Mouse (Mus musculus) heart, postnatal 0 days (tissue): ENCODE measurements around the gene Flvcr2. TPM values are rescaled to one million over a fixed set of nuclear protein-coding genes. Genes with fewer than 3 reads are reported as not detected.

ENCODE experiments used
- ATAC-seq: fragments of 200-750 bp; cut with Nextera tagmentation; 2 replicates; pipeline ENCODE4 v1.8.0; 2017; ENCODE audit warnings: low read depth, moderate number of reproducible peaks, moderate library complexity; ENCODE audit not compliant: insufficient read depth
- DNase-seq: peaks from one replicate; pipeline ENCODE4 v3.0.0-alpha.2; 2016; ENCODE audit warnings: low spot score
- H3K27ac ChIP-seq: fragments of 300-500 bp; sonication (generic); 2 replicates; pipeline ENCODE4 v1.5.1; 2014; ENCODE audit warnings: low read depth, mild to moderate bottlenecking
- H3K27me3 ChIP-seq: fragments of 300-500 bp; sonication (generic); 2 replicates; pipeline ENCODE4 v1.6.1; 2014; ENCODE audit warnings: low read length, mixed read lengths; ENCODE audit not compliant: control insufficient read depth, insufficient read depth
- H3K36me3 ChIP-seq: fragments of 300-500 bp; sonication (generic); replicated peaks from 2 replicates; pipeline ENCODE4 v1.6.1; 2014; ENCODE audit warnings: low read length, mixed read lengths; ENCODE audit not compliant: control insufficient read depth, insufficient read depth
- H3K4me1 ChIP-seq: fragments of 300-500 bp; sonication (generic); 2 replicates; pipeline ENCODE4 v1.6.1; 2014; ENCODE audit warnings: antibody characterized with exemption; ENCODE audit not compliant: control insufficient read depth, insufficient read depth
- H3K4me2 ChIP-seq: fragments of 300-500 bp; sonication (generic); 2 replicates; pipeline ENCODE4 v1.6.1; 2014; ENCODE audit warnings: low read depth, mild to moderate bottlenecking, low read length, moderate library complexity
- H3K4me3 ChIP-seq: fragments of 300-500 bp; sonication (generic); 2 replicates; pipeline ENCODE4 v1.5.1; 2014; ENCODE audit warnings: low read depth, low read length
- H3K9ac ChIP-seq: fragments of 300-500 bp; sonication (generic); replicated peaks from 2 replicates; pipeline ENCODE4 v1.6.1; 2014; ENCODE audit warnings: low read depth, low read length, mixed read lengths
- H3K9me3 ChIP-seq: fragments of 300-500 bp; sonication (generic); replicated peaks from 2 replicates; pipeline ENCODE4 v1.6.1; 2016; ENCODE audit warnings: low read length; ENCODE audit not compliant: control insufficient read depth
- CTCF ChIP-seq: IDR thresholded peaks from 2 replicates; pipeline ENCODE4 v1.5.1; 2016; ENCODE audit warnings: antibody characterized with exemption, control low read depth, low read depth
- EP300 ChIP-seq: IDR thresholded peaks from 2 replicates; pipeline ENCODE4 v1.6.1; 2016; ENCODE audit warnings: antibody characterized with exemption, low read depth
- WGBS: fragments of 180-500 bp; shearing (Covaris S2); extraction: QIAGEN DNeasy Blood & Tissue Kit; methylation state at CpG from one replicate; pipeline ENCODE4 v1.1.7; 2014; 5-methylcytosine and 5-hydroxymethylcytosine counted together
- polyA plus RNA-seq: library from polyadenylated mRNA; unstranded; fragments of >200 nt; fragmentation: Nextera tagmentation; extraction: Ambion mirVana; gene quantifications from 2 replicates; pipeline ENCODE4 v1.2.1, GENCODE M21; 2015
- total RNA-seq: library from RNA; depleted of rRNA; stranded (reverse); fragments of >200 nt; gene quantifications from 2 replicates; pipeline ENCODE4 v1.2.3, GENCODE M21; 2014; ENCODE audit warnings: low replicate concordance

Flvcr2 gene
- total and polyA plus RNA-seq, 2 experiments from 2014 or later = 7.3 to 28.2 TPM

- Histone ChIP-seq H3K9me3 (no peaks in the 10 kb centered on the region), H3K27me3 (no peaks in the 10 kb centered on the region), H3K4me1 (no peaks in the 10 kb centered on the region), H3K36me3 (peaks cover 11% of the 10 kb centered on the region), H3K9ac (no peak overlapping the region), H3K4me2 (no peak overlapping the region), H3K27ac (no peak overlapping the region), H3K4me3 (no peak overlapping the region)
- no peak for ATAC-seq
- 70% methylated on average over 8 of the region's 8 CpGs for WGBS
- no peak for DNase-seq
- TF ChIP-seq EP300 (no peak), CTCF (no peak)
Observed at GRCm38 (mm10) chr12:85850661-85851060, 104.3 kb downstream of the Flvcr2 start.

DNA sequence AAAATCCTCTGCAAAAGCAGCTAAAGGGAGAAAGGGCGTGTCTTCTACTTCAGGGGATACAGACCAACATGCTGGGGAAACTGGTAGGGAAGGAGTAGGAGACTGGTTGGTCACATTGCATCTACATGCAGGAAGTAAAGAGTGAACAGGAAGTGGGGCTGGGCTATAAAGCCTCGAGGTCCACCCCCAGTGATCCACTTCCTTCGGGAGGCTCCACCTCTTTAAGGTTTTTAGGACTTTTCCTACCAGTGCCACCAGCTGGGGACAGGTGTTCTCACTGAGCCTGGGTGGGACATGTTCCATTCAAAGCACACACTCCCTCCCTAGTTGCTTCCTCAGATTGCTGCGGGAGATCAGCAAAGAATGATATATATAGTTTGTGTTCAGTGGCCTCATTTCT, 107.5 kb downstream of the Flvcr2 start:
- Histone ChIP-seq H3K4me3 (no peak overlapping the region), H3K9me3 (no peaks in the 10 kb centered on the region)
- no peak for DNase-seq

DNA sequence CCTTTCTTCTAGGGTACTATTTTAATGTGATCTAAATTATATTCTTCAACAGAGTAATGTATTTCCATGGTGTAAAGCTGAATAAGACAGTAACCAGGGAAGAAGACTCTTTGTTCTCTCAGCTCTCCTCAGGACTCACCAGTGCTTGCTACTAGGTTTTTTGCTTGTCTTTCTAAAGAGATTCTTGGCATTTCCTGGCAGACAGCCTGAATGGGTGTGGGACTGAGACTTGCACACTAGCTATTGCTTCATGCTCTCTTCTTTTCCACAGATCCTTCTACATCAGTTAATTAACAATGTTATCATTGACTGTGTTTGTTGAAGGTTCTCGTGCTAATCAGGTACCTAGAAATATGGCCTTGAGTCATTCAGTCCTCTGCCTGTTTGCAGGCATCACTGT, 107.9 kb downstream of the Flvcr2 start:
- WGBS = 50% methylated on average over 1 of the region's 1 CpGs
- H3K27me3 ChIP-seq = no peaks in the 10 kb centered on the region
- no peak for TF ChIP-seq EP300
- ATAC-seq (no peak), DNase-seq (no peak)
- H3K27ac ChIP-seq = no peak overlapping the region
- peaks cover 20% of the 10 kb centered on the region; the same call in 1 of the 2 replicates for H3K36me3 ChIP-seq
- no peak overlapping the region for H3K4me2 ChIP-seq
- H3K9me3 ChIP-seq = no peaks in the 10 kb centered on the region
- no peak overlapping the region for H3K4me3 ChIP-seq
- H3K4me1 ChIP-seq = no peaks in the 10 kb centered on the region
- no peak overlapping the region for H3K9ac ChIP-seq

More for the DNA sequence above, 107.5 kb downstream of the Flvcr2 start:
- H3K9ac ChIP-seq = no peak overlapping the region
- ATAC-seq = no peak
- no peaks in the 10 kb centered on the region for H3K4me1 ChIP-seq
- no peak overlapping the region for H3K27ac ChIP-seq
- TF ChIP-seq CTCF (no peak), EP300 (no peak)
- 69% methylated on average over 4 of the region's 4 CpGs for WGBS
- no peak overlapping the region for H3K4me2 ChIP-seq
- peaks cover 20% of the 10 kb centered on the region; the same call in 1 of the 2 replicates for H3K36me3 ChIP-seq
- H3K27me3 ChIP-seq = no peaks in the 10 kb centered on the region

- Histone ChIP-seq H3K4me1 (peaks cover 4% of the 10 kb centered on the region; the same call in 1 of the 2 replicates), H3K27ac (no peak overlapping the region), H3K9ac (no peak overlapping the region), H3K36me3 (0 out of 2 replicates have a peak, but pooled peaks cover 16% of the 10 kb centered on the region), H3K4me3 (no peak overlapping the region), H3K27me3 (no peaks in the 10 kb centered on the region), H3K4me2 (no peak overlapping the region), H3K9me3 (no peaks in the 10 kb centered on the region)
- WGBS = 83% methylated on average over 7 of the region's 7 CpGs
- TF ChIP-seq EP300 (no peak), CTCF (no peak)
- no peak for ATAC-seq
- DNase-seq = no peak
Observed at GRCm38 (mm10) chr12:85857300-85857699, 111.0 kb downstream of the Flvcr2 start.

DNA sequence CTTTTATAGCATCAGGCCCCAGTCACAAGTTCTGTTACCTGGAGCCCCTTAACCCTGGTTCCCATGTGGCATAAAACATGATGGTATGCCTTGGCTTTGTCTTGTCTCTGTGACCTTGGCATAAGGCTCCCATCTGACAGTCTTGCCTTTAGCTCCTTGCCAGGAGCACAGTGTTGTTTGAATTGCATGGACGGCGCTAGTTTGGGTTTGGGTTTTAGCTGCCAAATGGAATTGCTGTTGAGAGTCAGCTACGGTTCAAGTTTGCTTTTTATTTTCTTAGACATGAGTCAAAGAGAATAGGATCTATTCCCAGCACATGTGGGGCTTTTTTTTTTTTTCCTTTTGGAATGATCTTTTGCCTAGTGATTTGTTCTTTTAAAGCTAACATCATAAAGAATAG, 112.8 kb downstream of the Flvcr2 start:
- no peak overlapping the region for H3K9ac ChIP-seq
- WGBS = 72% methylated on average over 3 of the region's 3 CpGs
- H3K27ac ChIP-seq = no peak overlapping the region
- 0 out of 2 replicates have a peak, but pooled peaks cover 14% of the 10 kb centered on the region for H3K36me3 ChIP-seq
- no peak overlapping the region for H3K4me2 ChIP-seq
- no peak for ATAC-seq
- H3K4me3 ChIP-seq = no peak overlapping the region
- H3K27me3 ChIP-seq = no peaks in the 10 kb centered on the region
- no peaks in the 10 kb centered on the region for H3K9me3 ChIP-seq
- DNase-seq = no peak
- TF ChIP-seq CTCF (no peak), EP300 (no peak)
- H3K4me1 ChIP-seq = peaks cover 4% of the 10 kb centered on the region; the same call in 1 of the 2 replicates

DNA sequence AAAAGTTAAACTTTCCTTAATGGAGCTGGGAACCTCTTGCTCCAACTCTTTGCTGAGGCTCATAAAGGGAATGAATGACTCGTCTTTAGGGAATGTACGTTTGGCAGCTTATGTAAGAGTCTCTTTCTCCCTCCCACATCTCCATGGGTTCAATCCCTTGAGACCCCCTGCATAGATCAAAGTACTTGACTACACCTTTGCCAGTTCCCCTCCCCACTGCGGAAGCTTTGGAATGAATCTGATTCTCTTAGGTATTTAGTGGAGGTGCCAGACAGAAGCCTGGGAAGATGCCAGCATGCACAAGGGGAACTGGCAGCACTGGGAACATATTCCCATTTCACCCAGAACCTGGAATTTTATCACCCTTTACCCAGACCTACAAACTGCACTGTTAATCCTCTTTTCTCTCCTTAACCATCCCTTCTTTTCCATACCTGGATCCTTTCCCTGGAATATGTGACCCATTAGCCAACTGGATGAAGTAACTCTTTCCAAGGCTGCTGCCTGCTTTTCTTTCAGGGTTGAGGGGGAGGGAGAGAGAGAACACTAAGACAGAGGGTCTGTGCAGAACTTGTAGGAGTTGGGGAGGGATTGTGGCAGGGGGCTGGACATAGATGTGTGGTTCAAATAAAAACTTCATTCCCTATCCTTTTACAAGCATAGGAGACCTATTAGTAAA, 113.3 kb downstream of the Flvcr2 start:
- DNase-seq (peak; percentile 17), ATAC-seq (no peak)
- Histone ChIP-seq H3K27me3 (no peaks in the 10 kb centered on the region), H3K4me3 (no peak overlapping the region), H3K9me3 (no peaks in the 10 kb centered on the region), H3K4me2 (no peak overlapping the region), H3K27ac (no peak overlapping the region), H3K4me1 (peaks cover 4% of the 10 kb centered on the region; the same call in 1 of the 2 replicates), H3K9ac (no peak overlapping the region), H3K36me3 (peaks cover 14% of the 10 kb centered on the region; the same call in 1 of the 2 replicates)
- TF ChIP-seq EP300 (no peak), CTCF (no peak)
- 31% methylated on average over 3 of the region's 3 CpGs for WGBS
